Mouse (Mus musculus): ENCODE measurements around the gene 1190007I07Rik. TPM values are rescaled to one million over a fixed set of nuclear protein-coding genes. Genes with fewer than 3 reads are reported as not detected.
"Not testable (repeated sequence)": the region's sequence is repeated elsewhere in the genome, so short reads cannot be mapped to it uniquely, and the experiment has no call there.

1190007I07Rik gene
- polyA plus RNA-seq, 1 experiment = 159 TPM

- no peak for TF ChIP-seq GATA1 (IDR thresholded peaks at IDR 0.05; ENCODE audit: low read length)
These were observed 11.3 kb upstream of the 1190007I07Rik start for GRCm38 (mm10) chr10:82634348-82634747.

GRCm38 (mm10) chr10:82632496-82633280, 9.7 kb upstream of the 1190007I07Rik start:
- no peak for TF ChIP-seq GATA1 (IDR thresholded peaks at IDR 0.05; ENCODE audit: low read length)

- TF ChIP-seq GATA1 (IDR thresholded peaks at IDR 0.05; ENCODE audit: low read length) = no peak
These were observed 8.1 kb upstream of the 1190007I07Rik start for GRCm38 (mm10) chr10:82631133-82631532.

- TF ChIP-seq GATA1 (IDR thresholded peaks at IDR 0.05; ENCODE audit: low read length) = no peak
These were observed 7.5 kb upstream of the 1190007I07Rik start for GRCm38 (mm10) chr10:82630497-82630896.

- not testable (repeated sequence) for TF ChIP-seq GATA1 (IDR thresholded peaks at IDR 0.05; ENCODE audit: low read length)
These were observed 6.7 kb upstream of the 1190007I07Rik start, which contains the start of gene Tdg for GRCm38 (mm10) chr10:82629586-82630255. Tdg (plus strand) TSS chr10:82629828.

GRCm38 (mm10) chr10:82629111-82629585, 6.1 kb upstream of the 1190007I07Rik start:
- no peak for TF ChIP-seq GATA1 (IDR thresholded peaks at IDR 0.05; ENCODE audit: low read length)

GRCm38 (mm10) chr10:82622235-82622634, 793 bp downstream of the 1190007I07Rik start:
- no peak for TF ChIP-seq GATA1 (IDR thresholded peaks at IDR 0.05; ENCODE audit: low read length)

Other genes starting within 250 kb of the 1190007I07Rik start
- gene Gm1553, start 130.6 kb downstream of the 1190007I07Rik start, polyA plus RNA-seq (2012) = not detected in 2 replicates
- 15.8 and 25.5 TPM in 2 replicates for gene Tdg, start 6.6 kb upstream of the 1190007I07Rik start, polyA plus RNA-seq (2012)
- not detected in 2 replicates for gene Glt8d2, start 67.4 kb upstream of the 1190007I07Rik start, polyA plus RNA-seq (2012)
- 3.4 and 4.6 TPM in 2 replicates for gene Hcfc2, start 72.9 kb upstream of the 1190007I07Rik start, polyA plus RNA-seq (2012)
- 31.6 and 41.0 TPM in 2 replicates for gene Nfyb, start 140.9 kb upstream of the 1190007I07Rik start, polyA plus RNA-seq (2012)
- 109 TPM in 2 replicates for gene Txnrd1, start 210.7 kb upstream of the 1190007I07Rik start, polyA plus RNA-seq (2012)
- gene Eid3, start 243.4 kb upstream of the 1190007I07Rik start, polyA plus RNA-seq (2012) = 0.49 and 0.51 TPM in 2 replicates